Mouse (Mus musculus): Measurements from ENCODE around the gene Mprip. TPM values are rescaled to one million over a fixed set of nuclear protein-coding genes. Genes with fewer than 3 reads are reported as not detected.
A peak's percentile ranks its signal among the peaks of the same experiment; 100 is the strongest.

Mprip gene
- polyA plus RNA-seq, 1 experiment from 2014 or later: 56.2 TPM

GRCm38 (mm10) chr11:59680111-59680510, 19.0 kb downstream of the Mprip start:
- H3K36me3 ChIP-seq (ENCODE audit: control insufficient read depth, insufficient read depth, low read length): 0 out of 2 replicates have a peak, but pooled peaks cover 4% of the 10 kb centered on the region
- H3K27me3 ChIP-seq (replicated peaks; ENCODE audit: control insufficient read depth, insufficient read depth, low read length): no peaks in the 10 kb centered on the region
- 63% methylated on average over 5 of the region's 5 CpGs for WGBS
- ATAC-seq (replicated peaks; ENCODE audit: low FRiP score, low TSS enrichment, low read depth) (no peak), DNase-seq (ENCODE audit: low spot score) (no peak)
- no peak overlapping the region for H3K9ac ChIP-seq (ENCODE audit: low read length)
- H3K4me1 ChIP-seq (replicated peaks; ENCODE audit: control insufficient read depth, insufficient read depth, low read length): no peaks in the 10 kb centered on the region
- H3K27ac ChIP-seq (ENCODE audit: low read depth): no peak overlapping the region
- H3K4me2 ChIP-seq (ENCODE audit: low read length): no peak overlapping the region
- no peak overlapping the region for H3K4me3 ChIP-seq (ENCODE audit: low read depth, low read length)
- no peaks in the 10 kb centered on the region for H3K9me3 ChIP-seq (ENCODE audit: control insufficient read depth, low read length)

- 88% methylated on average over 6 of the region's 6 CpGs for WGBS
- Histone ChIP-seq H3K27ac (ENCODE audit: low read depth) (no peak overlapping the region), H3K9me3 (ENCODE audit: control insufficient read depth, low read length) (no peaks in the 10 kb centered on the region), H3K27me3 (replicated peaks; ENCODE audit: control insufficient read depth, insufficient read depth, low read length) (no peaks in the 10 kb centered on the region), H3K4me1 (replicated peaks; ENCODE audit: control insufficient read depth, insufficient read depth, low read length) (no peaks in the 10 kb centered on the region), H3K4me2 (ENCODE audit: low read length) (no peak overlapping the region), H3K9ac (ENCODE audit: low read length) (no peak overlapping the region), H3K4me3 (ENCODE audit: low read depth, low read length) (no peak overlapping the region), H3K36me3 (ENCODE audit: control insufficient read depth, insufficient read depth, low read length) (peaks cover 9% of the 10 kb centered on the region; the same call in 1 of the 2 replicates)
- ATAC-seq (replicated peaks; ENCODE audit: low FRiP score, low TSS enrichment, low read depth) (no peak), DNase-seq (ENCODE audit: low spot score) (no peak)
Measured at GRCm38 (mm10) chr11:59684956-59685355, 23.9 kb downstream of the Mprip start.

- peaks cover 9% of the 10 kb centered on the region; the same call in 1 of the 2 replicates for H3K4me1 ChIP-seq (replicated peaks; ENCODE audit: control insufficient read depth, insufficient read depth, low read length)
- H3K36me3 ChIP-seq (ENCODE audit: control insufficient read depth, insufficient read depth, low read length): peaks cover 35% of the 10 kb centered on the region
- no peaks in the 10 kb centered on the region for H3K9me3 ChIP-seq (ENCODE audit: control insufficient read depth, low read length)
- H3K27ac ChIP-seq (ENCODE audit: low read depth): no peak overlapping the region
- 62% methylated on average over 1 of the region's 1 CpGs for WGBS
- DNase-seq (ENCODE audit: low spot score): no peak
- H3K4me2 ChIP-seq (ENCODE audit: low read length): no peak overlapping the region
- no peak for ATAC-seq (replicated peaks; ENCODE audit: low FRiP score, low TSS enrichment, low read depth)
- H3K4me3 ChIP-seq (ENCODE audit: low read depth, low read length): no peak overlapping the region
- no peaks in the 10 kb centered on the region for H3K27me3 ChIP-seq (replicated peaks; ENCODE audit: control insufficient read depth, insufficient read depth, low read length)
- H3K9ac ChIP-seq (ENCODE audit: low read length): no peak overlapping the region
Measured at GRCm38 (mm10) chr11:59694533-59694932, 33.4 kb downstream of the Mprip start.

- Histone ChIP-seq H3K4me3 (ENCODE audit: low read depth, low read length) (no peak overlapping the region), H3K9me3 (ENCODE audit: control insufficient read depth, low read length) (no peaks in the 10 kb centered on the region), H3K27ac (ENCODE audit: low read depth) (no peak overlapping the region), H3K4me2 (ENCODE audit: low read length) (no peak overlapping the region), H3K4me1 (replicated peaks; ENCODE audit: control insufficient read depth, insufficient read depth, low read length) (peaks cover 9% of the 10 kb centered on the region; the same call in 1 of the 2 replicates), H3K9ac (ENCODE audit: low read length) (no peak overlapping the region), H3K27me3 (replicated peaks; ENCODE audit: control insufficient read depth, insufficient read depth, low read length) (no peaks in the 10 kb centered on the region), H3K36me3 (ENCODE audit: control insufficient read depth, insufficient read depth, low read length) (peaks cover 40% of the 10 kb centered on the region)
- ATAC-seq (replicated peaks; ENCODE audit: low FRiP score, low TSS enrichment, low read depth): no peak
- DNase-seq (ENCODE audit: low spot score): no peak
Measured at GRCm38 (mm10) chr11:59695550-59695949, 34.4 kb downstream of the Mprip start.

GRCm38 (mm10) chr11:59697572-59697971, 36.5 kb downstream of the Mprip start:
- no peak overlapping the region for H3K4me2 ChIP-seq (ENCODE audit: low read length)
- H3K9ac ChIP-seq (ENCODE audit: low read length): no peak overlapping the region
- no peak overlapping the region for H3K4me3 ChIP-seq (ENCODE audit: low read depth, low read length)
- no peaks in the 10 kb centered on the region for H3K27me3 ChIP-seq (replicated peaks; ENCODE audit: control insufficient read depth, insufficient read depth, low read length)
- ATAC-seq (replicated peaks; ENCODE audit: low FRiP score, low TSS enrichment, low read depth): no peak
- no peaks in the 10 kb centered on the region for H3K9me3 ChIP-seq (ENCODE audit: control insufficient read depth, low read length)
- H3K36me3 ChIP-seq (ENCODE audit: control insufficient read depth, insufficient read depth, low read length): peaks cover 58% of the 10 kb centered on the region
- H3K4me1 ChIP-seq (replicated peaks; ENCODE audit: control insufficient read depth, insufficient read depth, low read length): peaks cover 9% of the 10 kb centered on the region; the same call in 1 of the 2 replicates
- H3K27ac ChIP-seq (ENCODE audit: low read depth): no peak overlapping the region
- WGBS: 96% methylated on average over 1 of the region's 1 CpGs
- no peak for DNase-seq (ENCODE audit: low spot score)

GRCm38 (mm10) chr11:59700787-59701186, 39.7 kb downstream of the Mprip start:
- H3K36me3 ChIP-seq (ENCODE audit: control insufficient read depth, insufficient read depth, low read length): peaks cover 59% of the 10 kb centered on the region
- H3K9me3 ChIP-seq (ENCODE audit: control insufficient read depth, low read length): no peaks in the 10 kb centered on the region
- no peak overlapping the region for H3K4me2 ChIP-seq (ENCODE audit: low read length)
- no peak overlapping the region for H3K9ac ChIP-seq (ENCODE audit: low read length)
- ATAC-seq (replicated peaks; ENCODE audit: low FRiP score, low TSS enrichment, low read depth) (no peak), DNase-seq (ENCODE audit: low spot score) (no peak)
- no peak overlapping the region for H3K27ac ChIP-seq (ENCODE audit: low read depth)
- peaks cover 7% of the 10 kb centered on the region; the same call in 1 of the 2 replicates for H3K4me1 ChIP-seq (replicated peaks; ENCODE audit: control insufficient read depth, insufficient read depth, low read length)
- H3K27me3 ChIP-seq (replicated peaks; ENCODE audit: control insufficient read depth, insufficient read depth, low read length): no peaks in the 10 kb centered on the region
- no peak overlapping the region for H3K4me3 ChIP-seq (ENCODE audit: low read depth, low read length)
- 97% methylated on average over 1 of the region's 1 CpGs for WGBS

- Histone ChIP-seq H3K27ac (ENCODE audit: low read depth) (no peak overlapping the region), H3K9ac (ENCODE audit: low read length) (no peak overlapping the region), H3K27me3 (replicated peaks; ENCODE audit: control insufficient read depth, insufficient read depth, low read length) (no peaks in the 10 kb centered on the region), H3K9me3 (ENCODE audit: control insufficient read depth, low read length) (no peaks in the 10 kb centered on the region), H3K4me1 (replicated peaks; ENCODE audit: control insufficient read depth, insufficient read depth, low read length) (peaks cover 28% of the 10 kb centered on the region), H3K36me3 (ENCODE audit: control insufficient read depth, insufficient read depth, low read length) (peaks cover 25% of the 10 kb centered on the region), H3K4me2 (ENCODE audit: low read length) (no peak overlapping the region), H3K4me3 (ENCODE audit: low read depth, low read length) (no peak overlapping the region)
- 87% methylated on average over 2 of the region's 2 CpGs for WGBS
- DNase-seq (ENCODE audit: low spot score) (no peak), ATAC-seq (replicated peaks; ENCODE audit: low FRiP score, low TSS enrichment, low read depth) (no peak)
Measured at GRCm38 (mm10) chr11:59705113-59705512, 44.0 kb downstream of the Mprip start.

GRCm38 (mm10) chr11:59707481-59707880, 46.4 kb downstream of the Mprip start:
- H3K36me3 ChIP-seq (ENCODE audit: control insufficient read depth, insufficient read depth, low read length): peaks cover 5% of the 10 kb centered on the region
- H3K27ac ChIP-seq (ENCODE audit: low read depth): peak overlapping the region; percentile 91
- no peak overlapping the region for H3K4me3 ChIP-seq (ENCODE audit: low read depth, low read length)
- no peak for ATAC-seq (replicated peaks; ENCODE audit: low FRiP score, low TSS enrichment, low read depth)
- no peak overlapping the region for H3K9ac ChIP-seq (ENCODE audit: low read length)
- H3K9me3 ChIP-seq (ENCODE audit: control insufficient read depth, low read length): no peaks in the 10 kb centered on the region
- H3K27me3 ChIP-seq (replicated peaks; ENCODE audit: control insufficient read depth, insufficient read depth, low read length): no peaks in the 10 kb centered on the region
- 49% methylated on average over 2 of the region's 2 CpGs for WGBS
- no peak for DNase-seq (ENCODE audit: low spot score)
- peaks cover 28% of the 10 kb centered on the region for H3K4me1 ChIP-seq (replicated peaks; ENCODE audit: control insufficient read depth, insufficient read depth, low read length)
- H3K4me2 ChIP-seq (ENCODE audit: low read length): peak overlapping the region; percentile 36; the same call in 1 of the 2 replicates

GRCm38 (mm10) chr11:59707931-59708611, 47.0 kb downstream of the Mprip start:
- Histone ChIP-seq H3K36me3 (ENCODE audit: control insufficient read depth, insufficient read depth, low read length) (peaks cover 3% of the 10 kb centered on the region; the same call in 1 of the 2 replicates), H3K4me3 (ENCODE audit: low read depth, low read length) (no peak overlapping the region), H3K4me2 (ENCODE audit: low read length) (peak overlapping the region; percentile 36), H3K4me1 (replicated peaks; ENCODE audit: control insufficient read depth, insufficient read depth, low read length) (peaks cover 28% of the 10 kb centered on the region), H3K9me3 (ENCODE audit: control insufficient read depth, low read length) (no peaks in the 10 kb centered on the region), H3K27me3 (replicated peaks; ENCODE audit: control insufficient read depth, insufficient read depth, low read length) (no peaks in the 10 kb centered on the region), H3K9ac (ENCODE audit: low read length) (0 out of 2 replicates have a peak overlapping the region, but pooled peaks have one; percentile 0), H3K27ac (ENCODE audit: low read depth) (peak overlapping the region; percentile 91)
- DNase-seq (ENCODE audit: low spot score) (peak; percentile 72), ATAC-seq (replicated peaks; ENCODE audit: low FRiP score, low TSS enrichment, low read depth) (peak; percentile 71; the same call in 1 of the 2 replicates)
- WGBS: 26% methylated on average over 11 of the region's 11 CpGs

Data from intestine, embryonic 14.5 days (tissue).